Mouse (Mus musculus): ENCODE results near the gene Mbtd1. TPM values are rescaled to one million over a fixed set of nuclear protein-coding genes. Genes with fewer than 3 reads are reported as not detected.
A peak's percentile ranks its signal among the peaks of the same experiment; 100 is the strongest.
"Not testable (repeated sequence)": the region's sequence is repeated elsewhere in the genome, so short reads cannot be mapped to it uniquely, and the experiment has no call there.

The Mbtd1 gene
- 10 to 100 TPM; 28.1 to 34.1 TPM for total RNA-seq (2021)

DNA sequence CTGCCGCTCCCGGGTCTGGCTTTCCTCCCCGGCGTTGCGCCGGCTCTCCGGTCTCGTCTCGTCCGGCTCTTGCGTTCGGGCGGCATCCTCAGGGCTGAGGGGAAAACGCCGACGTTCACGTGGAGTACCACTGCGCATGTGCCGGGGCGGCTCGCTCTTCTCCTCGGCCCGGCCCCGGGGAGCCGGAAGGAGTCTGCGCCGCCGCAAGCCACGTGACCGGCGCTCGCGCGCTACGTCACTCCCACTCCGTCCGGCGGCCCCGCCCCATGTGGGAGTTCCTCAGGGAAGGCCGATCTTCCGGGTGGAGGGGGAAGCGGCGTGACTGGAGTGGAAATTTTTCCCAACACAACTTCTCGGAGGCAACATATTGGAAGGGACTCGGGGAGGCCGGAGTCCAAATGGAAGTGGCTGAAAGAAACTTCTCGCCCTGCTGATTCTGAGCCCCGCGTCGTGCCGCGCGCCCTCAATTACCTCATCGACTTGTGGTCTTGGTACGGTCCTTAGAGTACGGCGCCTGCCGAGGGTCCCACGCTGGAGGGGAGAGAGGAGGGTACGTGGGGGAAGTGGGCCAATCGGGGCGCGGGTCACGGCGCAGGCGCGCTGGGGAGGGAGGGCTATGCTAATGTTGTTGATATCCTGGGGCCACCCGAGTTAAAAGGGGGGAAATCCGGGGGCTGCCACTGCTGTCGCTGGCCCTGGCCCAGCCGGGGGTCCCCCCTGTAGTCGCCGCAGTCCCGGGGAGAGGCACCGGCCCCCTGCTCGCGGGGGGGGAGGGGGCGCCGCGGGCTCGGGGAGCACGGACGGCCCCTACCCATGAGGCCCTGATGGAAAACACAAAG, at the start of gene Mbtd1, which contains the start of gene Utp18:
TSS of gene Mbtd1 (plus strand) at position 281 of the 839 bp plus-strand sequence.
TSS of gene Utp18 (minus strand) at position 195 of the 839 bp plus-strand sequence.
- DNase-seq (ENCODE audit: low spot score in 2 of 2), result peak; percentile 99
- intact Hi-C loops (cut with DNase I), result no loop called here

DNA sequence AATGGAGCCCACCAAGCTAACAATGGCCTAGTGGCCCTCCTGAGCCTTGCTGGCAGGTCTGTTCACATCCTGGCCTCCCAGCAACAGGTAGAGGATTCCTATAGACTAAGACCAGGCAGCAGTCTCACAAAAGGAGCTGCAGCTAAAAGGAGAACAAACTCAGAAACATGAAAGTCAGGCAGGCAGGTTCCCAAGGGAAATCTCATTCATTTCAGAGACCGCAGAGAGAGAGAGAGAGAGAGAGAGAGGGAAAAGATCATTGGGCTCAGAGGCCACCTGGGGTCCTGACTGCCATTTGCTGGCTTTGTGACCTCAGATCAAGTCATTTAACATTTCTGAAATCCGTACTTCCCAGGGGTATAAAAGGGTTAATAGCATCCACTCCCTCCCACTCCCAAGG, 38.3 kb upstream of the Mbtd1 start:
- intact Hi-C loops (cut with DNase I), result no loop called here
- DNase-seq (ENCODE audit: low spot score in 2 of 2), result no peak

DNA sequence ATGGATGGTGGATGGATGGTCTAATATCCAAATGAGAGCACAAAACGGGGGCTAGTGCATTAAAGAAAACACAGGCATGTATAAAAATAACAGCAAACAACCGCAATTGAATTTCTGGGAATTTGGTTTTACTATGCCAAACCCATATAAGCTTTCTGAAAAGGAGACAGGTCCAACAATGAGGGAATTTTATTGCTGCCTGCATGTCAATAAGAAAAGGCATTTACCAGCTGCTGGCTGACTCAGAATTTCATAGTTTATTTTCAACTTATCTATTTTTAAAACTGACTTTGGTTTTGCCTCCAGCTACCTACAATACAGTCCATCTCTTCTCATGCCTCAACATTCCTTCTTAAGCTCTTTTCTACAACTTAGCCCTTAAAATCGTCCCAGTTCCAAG, 33.1 kb upstream of the Mbtd1 start:
- DNase-seq (ENCODE audit: low spot score in 2 of 2), result peak in 1 of 2 experiments; percentile 56
- intact Hi-C loops (cut with DNase I), result no loop called here

DNA sequence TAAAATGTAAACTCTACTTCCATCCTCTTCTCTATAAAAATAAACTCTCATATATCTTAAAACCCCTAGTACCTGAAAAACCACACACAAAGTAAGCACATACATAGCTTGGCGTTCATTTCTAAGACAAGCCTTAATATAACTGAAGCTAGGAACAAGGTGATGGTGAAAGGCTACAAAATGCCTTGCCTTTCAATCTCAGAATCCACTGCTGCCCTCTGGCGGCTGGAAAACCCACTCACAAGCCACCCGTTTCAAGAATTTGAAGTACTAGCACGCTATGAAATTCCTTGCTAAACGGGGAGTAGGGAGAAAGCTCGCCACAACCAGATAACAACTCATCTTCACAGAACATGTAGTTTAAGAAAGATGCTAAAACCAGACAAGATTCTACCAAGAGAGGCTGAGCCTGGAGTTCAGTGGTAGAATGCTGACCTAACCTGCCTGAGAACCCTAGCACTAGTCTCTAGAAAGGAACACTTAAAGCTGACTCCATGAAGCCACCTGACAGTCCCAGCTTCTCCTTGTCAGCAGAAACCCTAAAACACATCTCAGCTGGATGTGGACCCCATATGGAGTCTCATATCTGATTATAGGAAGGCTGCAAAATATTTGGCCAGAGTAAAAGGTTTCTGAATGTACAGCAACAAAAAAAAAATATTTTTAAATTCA, 29.2 kb upstream of the Mbtd1 start:
- intact Hi-C loops (cut with DNase I), result loop anchor here (5.0 kb wide), 1 partner anchor 304 kb away; no protein-coding TSS in a partner anchor

GRCm38 (mm10) chr11:93860540-93861172, 25.0 kb upstream of the Mbtd1 start:
- intact Hi-C loops (cut with DNase I), result no loop called here
- DNase-seq (ENCODE audit: low spot score in 2 of 2), result no peak

More for the DNA sequence above, 29.2 kb upstream of the Mbtd1 start:
- peak; percentile 83 to 94 for DNase-seq (ENCODE audit: low spot score in 2 of 2)

DNA sequence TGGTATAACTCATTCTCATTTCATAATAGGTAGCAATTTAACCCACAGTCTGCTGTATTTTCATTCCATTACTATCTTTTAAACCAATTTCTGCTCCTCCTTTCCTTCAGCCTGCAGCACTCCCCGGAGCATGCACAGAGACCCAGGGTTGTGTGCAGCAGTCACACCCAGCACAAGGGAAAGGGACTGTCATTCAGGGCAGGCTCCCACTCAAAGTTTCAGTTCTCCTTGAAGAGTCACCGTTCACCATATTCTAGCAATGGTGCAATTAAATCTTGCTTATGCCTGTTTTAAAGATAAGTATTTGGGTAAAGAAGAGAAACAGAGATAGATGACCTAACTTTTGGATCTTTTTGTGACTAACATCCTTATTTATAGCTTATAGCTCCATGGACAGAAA, 24.5 kb upstream of the Mbtd1 start:
- intact Hi-C loops (cut with DNase I), result no loop called here
- no peak for DNase-seq (ENCODE audit: low spot score in 2 of 2)

DNA sequence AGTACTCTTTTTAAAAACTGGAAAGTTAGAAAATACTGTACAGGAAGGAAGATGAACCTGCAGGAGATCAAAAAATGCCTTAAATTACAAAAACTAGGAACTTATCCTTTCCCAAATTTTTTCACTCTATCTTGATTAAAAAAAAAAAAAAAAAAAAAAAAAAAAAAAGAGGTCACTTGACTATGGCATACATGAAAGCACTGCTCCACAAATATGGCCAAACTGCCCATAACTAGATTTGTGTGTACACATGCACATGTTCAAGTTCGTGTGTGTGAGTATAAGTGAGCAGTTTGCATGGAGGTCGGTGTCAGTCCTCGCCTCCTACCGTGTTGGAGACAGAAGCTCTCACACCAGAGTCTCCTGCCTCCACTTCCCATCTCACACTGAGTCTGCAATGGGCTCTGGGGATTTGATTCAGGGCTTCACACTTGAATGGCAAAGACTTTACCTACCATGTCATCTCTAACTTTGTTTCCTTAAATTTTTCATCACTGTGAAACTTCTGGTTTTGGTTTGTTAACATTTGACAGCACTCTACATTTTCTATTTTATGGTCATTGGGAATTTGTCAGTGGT, 23.5 kb upstream of the Mbtd1 start:
- no peak for DNase-seq (ENCODE audit: low spot score in 2 of 2)
- intact Hi-C loops (cut with DNase I), result no loop called here

- DNase-seq (ENCODE audit: low spot score in 2 of 2), result no peak
- intact Hi-C loops (cut with DNase I), result no loop called here
Observed at GRCm38 (mm10) chr11:93862638-93863037, 23.0 kb upstream of the Mbtd1 start.

- DNase-seq (ENCODE audit: low spot score in 2 of 2), result no peak
- intact Hi-C loops (cut with DNase I), result no loop called here
Observed at GRCm38 (mm10) chr11:93884068-93884467, 1.6 kb upstream of the Mbtd1 start.

GRCm38 (mm10) chr11:93884901-93885571, 616 bp upstream of the Mbtd1 start:
- intact Hi-C loops (cut with DNase I), result no loop called here

DNA sequence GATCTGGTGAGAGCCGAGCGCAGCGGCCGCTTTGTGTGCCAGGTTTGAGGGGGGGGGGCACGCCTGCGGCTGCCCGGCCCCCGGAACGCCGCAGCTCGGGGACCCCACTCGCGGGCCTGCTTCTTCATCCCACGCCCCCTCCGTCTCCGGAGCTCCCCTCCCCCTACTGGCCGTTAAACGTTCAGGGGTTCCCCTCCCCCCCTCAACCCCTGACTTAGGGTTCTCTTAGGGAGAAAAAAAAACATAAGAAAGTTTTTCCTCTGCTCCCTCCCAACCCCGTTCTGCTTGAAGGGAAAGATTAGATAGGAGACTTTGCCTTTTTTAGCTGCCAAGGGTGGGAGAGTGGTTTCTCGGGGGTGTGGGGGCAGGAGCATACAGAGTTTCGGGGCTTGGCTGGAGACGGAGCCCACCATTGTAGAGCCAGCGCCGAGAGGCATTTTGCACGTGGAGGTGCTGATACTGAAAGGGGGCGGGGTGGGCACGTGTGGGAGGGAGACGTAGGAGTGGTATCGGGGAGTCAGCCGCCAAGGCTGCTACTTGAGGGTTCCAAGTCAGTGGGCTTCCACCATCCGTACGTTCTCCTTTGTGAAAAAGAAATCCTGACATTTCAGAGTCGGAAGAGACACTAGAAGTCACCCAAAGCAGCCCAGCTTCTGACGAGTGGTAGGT, 893 bp downstream of the Mbtd1 start:
- intact Hi-C loops (cut with DNase I), result no loop called here
- peak in 1 of 2 experiments; percentile 10 for DNase-seq (ENCODE audit: low spot score in 2 of 2)

More at GRCm38 (mm10) chr11:93884901-93885571, 616 bp upstream of the Mbtd1 start:
- DNase-seq (ENCODE audit: low spot score in 2 of 2), result peak; percentile 50 to 54

- intact Hi-C loops (cut with DNase I), result no loop called here
- peak in 1 of 2 experiments; percentile 47 for DNase-seq (ENCODE audit: low spot score in 2 of 2)
Observed at GRCm38 (mm10) chr11:93887080-93887447, 1.4 kb downstream of the Mbtd1 start.

DNA sequence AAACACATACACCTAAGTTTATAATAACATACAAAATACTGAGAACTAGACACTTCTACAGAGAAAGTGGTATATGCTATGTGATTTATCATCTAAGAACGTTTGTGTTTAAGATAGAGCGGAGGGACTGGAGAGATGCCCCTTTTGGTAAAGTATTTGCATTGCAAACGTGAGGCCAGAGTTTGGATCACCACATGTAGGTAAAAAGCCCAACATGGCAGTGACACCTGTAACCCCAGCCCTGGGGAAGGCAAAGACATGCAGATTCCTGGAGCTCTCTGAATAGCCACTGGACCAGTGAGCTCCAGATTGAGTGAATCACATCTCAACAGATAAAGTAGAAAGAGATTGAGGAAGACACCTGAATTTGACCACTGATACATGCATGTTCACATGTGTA, 12.1 kb downstream of the Mbtd1 start:
- intact Hi-C loops (cut with DNase I), result no loop called here

GRCm38 (mm10) chr11:93906834-93907233, 21.2 kb downstream of the Mbtd1 start:
- no peak for DNase-seq (ENCODE audit: low spot score in 2 of 2)
- intact Hi-C loops (cut with DNase I), result no loop called here

More for the DNA sequence above, 12.1 kb downstream of the Mbtd1 start:
- no peak for DNase-seq (ENCODE audit: low spot score in 2 of 2)

DNA sequence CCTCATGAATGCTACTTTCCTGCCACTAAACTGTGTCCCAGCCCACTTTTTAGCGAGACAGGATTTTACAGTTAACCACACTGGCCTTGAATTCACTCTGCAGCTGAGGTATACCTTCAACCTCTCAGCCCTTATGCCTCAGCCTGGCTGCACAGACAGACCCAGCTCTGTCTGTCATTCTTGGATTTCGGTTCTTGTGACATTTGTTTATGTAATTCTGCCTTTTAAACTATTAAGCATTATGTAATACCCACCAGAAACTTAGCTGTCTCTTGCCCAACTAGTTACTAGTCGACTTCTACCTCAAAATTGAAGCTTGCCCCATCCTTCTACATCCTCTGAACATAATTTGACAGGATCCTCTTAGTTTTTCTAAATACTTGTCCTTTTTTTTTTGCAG, 22.2 kb downstream of the Mbtd1 start:
- intact Hi-C loops (cut with DNase I), result no loop called here

GRCm38 (mm10) chr11:93908829-93909228, 23.2 kb downstream of the Mbtd1 start:
- intact Hi-C loops (cut with DNase I), result no loop called here
- DNase-seq (ENCODE audit: low spot score in 2 of 2), result no peak

More for the DNA sequence above, 22.2 kb downstream of the Mbtd1 start:
- DNase-seq (ENCODE audit: low spot score in 2 of 2), result no peak

DNA sequence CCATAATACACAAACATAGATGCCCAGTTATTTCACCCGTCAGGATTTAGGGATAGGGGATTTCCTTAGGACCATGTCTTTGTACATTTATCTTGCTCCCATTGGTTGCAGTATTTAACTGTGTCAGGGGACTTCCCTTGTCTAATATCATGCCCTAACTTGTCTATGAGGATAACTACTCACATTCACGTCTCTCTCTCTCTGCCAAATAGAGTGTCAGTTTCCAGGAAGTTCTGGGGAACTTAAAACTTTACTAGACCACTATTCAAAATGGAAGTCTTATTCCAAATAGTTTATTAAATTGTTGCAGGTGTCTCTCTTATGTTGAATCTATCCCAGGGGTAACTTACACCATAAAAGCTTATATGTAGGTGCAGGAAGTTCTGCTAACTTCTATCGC, 26.0 kb downstream of the Mbtd1 start:
- intact Hi-C loops (cut with DNase I), result no loop called here
- DNase-seq (ENCODE audit: low spot score in 2 of 2), result no peak

DNA sequence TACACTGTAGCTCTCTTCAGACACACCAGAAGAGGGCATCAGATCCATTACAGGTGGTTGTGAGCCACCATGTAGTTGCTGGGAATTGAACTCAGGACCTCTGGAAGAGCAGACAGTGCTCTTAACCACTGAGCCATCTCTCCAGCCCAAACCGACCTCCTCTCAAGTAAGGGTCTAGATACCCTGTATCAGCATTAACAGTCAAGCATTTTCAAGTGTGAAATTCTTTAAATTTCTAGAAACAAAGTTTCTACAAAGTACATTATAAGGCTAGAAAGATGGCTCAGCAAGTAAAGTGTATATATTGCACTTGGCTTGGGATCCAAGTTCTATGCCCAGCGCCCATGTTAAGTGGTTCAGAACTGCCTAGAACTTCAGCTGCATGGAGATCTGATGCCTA, 29.4 kb downstream of the Mbtd1 start:
- DNase-seq (ENCODE audit: low spot score in 2 of 2); intact Hi-C loops (cut with DNase I): not testable (repeated sequence)

DNA sequence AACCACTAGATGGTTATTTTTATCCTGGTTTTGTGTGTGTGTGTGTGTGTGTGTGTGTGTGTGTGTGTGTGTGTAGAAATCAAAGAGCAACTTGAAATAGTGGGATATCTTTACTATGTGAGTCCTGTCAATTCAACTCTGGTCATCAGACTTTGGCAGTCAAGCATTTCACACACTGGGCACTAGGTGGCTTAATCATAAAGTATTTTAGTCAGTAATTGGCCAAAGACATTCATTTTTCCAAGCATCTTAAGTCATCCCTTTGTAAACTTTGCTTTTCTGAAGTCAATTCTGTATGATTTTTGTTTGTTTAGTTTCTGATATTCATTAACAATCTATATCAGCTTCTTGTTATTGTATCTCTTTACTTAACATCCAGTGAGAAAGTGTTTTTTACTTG, 43.5 kb downstream of the Mbtd1 start:
- intact Hi-C loops (cut with DNase I), result no loop called here
- DNase-seq (ENCODE audit: low spot score in 2 of 2), result no peak
